Mouse (Mus musculus): ENCODE measurements around the gene Hormad2.

DNA sequence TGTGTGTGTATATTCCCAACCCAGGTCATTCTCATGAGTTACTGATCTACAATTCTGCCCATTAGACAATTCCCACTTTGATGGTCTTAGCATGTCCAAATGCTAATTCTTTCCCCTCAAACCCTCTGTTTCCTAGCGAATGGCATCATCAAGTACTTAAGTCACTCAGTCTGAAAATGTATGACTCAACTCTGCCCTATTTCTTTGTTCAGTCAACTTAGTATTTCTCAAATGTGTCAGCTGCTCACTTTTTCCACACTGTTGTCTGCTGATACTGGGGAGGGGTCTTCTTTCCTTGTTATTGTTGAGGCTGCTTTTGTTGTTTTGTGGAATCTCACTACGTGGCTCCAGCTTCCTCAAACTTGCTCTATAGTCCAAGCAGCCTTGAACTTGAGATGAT is 2.7 kb downstream of the Hormad2 start:
- TF ChIP-seq CTCF (IDR thresholded peaks at IDR 0.05; ENCODE audit: insufficient read depth, low read length): no peak
- TF ChIP-seq POLR2A (IDR thresholded peaks at IDR 0.05; ENCODE audit: borderline replicate concordance, extremely low read depth, low read depth, low read length): no peak

All from lung, adult 2 months (tissue).